Mouse (Mus musculus) liver, embryonic 14.5 days (tissue): Measurements from ENCODE around the gene Chmp3.

Source experiments
- CTCF ChIP-seq: IDR thresholded peaks from 2 replicates; pipeline ENCODE4 v1.5.1; 2016; ENCODE audit warnings: antibody characterized with exemption, low read depth, control low read depth
- EP300 ChIP-seq: IDR thresholded peaks from 2 replicates; pipeline ENCODE4 v1.6.1; 2016; ENCODE audit warnings: antibody characterized with exemption, low read depth

- TF ChIP-seq CTCF: no peak
- TF ChIP-seq EP300: no peak
Observed at GRCm38 (mm10) chr6:71579478-71579877, 35.9 kb downstream of the Chmp3 start.
